Mouse (Mus musculus) MEL (cell line): Measurements from ENCODE around the gene Lhfp.

Source experiments
- E2F4 ChIP-seq: IDR thresholded peaks from 2 replicates; pipeline ENCODE4 v1.6.1; 2011; ENCODE audit warnings: low read depth, low read length, improper control_type of control experiment, borderline replicate concordance
- GATA1 ChIP-seq: IDR thresholded peaks from 2 replicates; pipeline ENCODE4 v1.6.1; 2011; ENCODE audit warnings: low read depth, low read length, improper control_type of control experiment

DNA sequence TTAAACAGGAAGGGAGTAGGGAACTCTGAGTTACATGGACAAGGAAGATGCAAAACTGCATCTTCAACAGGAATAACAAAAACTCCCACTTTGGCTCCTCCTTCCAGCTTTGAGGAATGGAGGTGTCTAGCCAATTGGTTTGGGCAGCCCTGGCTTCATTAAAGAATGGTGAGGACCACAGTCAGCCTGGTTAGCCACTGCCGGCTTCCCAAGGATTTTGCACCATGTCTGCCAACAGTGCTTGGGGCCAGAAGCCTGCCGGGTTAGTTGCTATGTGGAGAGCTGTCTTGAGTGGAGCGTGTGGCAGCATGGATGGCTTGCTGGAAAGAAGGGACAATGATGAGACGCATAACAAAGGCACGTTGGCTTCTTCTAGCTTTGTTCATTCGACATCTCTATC, 160.9 kb downstream of the Lhfp start:
- TF ChIP-seq GATA1 = no peak
- TF ChIP-seq E2F4 = no peak
